Mouse (Mus musculus) spleen, postnatal 10 days (tissue): ENCODE measurements around the gene Enox2.

Source experiments
- DNase-seq, 2 experiments: peaks; one replicate each; pipeline ENCODE4 v3.0.0; 2021 to 2022; ENCODE audit warnings: low spot score in 2 of 2

Gene Enox2

DNA sequence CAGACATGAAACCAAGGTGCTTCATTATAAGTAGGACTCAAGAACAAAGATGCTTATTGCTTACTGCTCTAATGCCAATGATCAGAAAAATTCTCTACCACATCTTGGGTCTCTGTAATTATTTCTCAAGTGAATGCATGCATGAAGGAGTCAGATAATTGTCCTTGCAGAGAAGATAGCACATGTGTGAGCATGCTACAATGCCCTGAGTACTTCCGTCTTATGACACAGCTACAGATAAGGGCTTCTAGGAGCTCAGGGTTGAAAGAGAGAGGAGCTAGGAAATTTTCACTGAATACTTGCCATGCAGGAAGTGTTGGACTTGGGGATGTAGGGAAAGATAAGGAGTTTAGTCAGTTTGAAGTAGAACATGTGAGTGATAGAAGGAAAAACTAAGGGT lies 285.2 kb downstream of the Enox2 start:
- no peak for DNase-seq

DNA sequence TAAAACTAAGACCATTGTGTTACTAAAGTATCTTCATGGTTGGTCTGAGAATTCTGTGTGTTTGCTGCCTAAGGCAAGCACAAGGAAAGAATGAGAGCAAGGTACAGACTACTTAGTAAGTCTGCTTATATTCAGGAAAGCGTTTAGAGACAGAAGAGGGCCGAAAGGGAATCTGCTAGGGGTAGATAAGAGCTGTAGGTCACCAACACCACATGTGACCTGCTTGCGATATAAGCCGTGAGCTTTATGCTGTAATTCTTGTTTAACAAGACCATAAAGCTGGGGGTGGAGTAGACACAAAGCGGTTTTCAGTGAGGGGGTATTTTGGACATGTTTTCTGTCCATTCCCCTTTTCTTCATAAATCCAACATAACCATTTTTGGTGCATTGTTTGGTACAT lies 302.4 kb downstream of the Enox2 start:
- peak in 1 of 2 experiments; percentile 10 for DNase-seq

DNA sequence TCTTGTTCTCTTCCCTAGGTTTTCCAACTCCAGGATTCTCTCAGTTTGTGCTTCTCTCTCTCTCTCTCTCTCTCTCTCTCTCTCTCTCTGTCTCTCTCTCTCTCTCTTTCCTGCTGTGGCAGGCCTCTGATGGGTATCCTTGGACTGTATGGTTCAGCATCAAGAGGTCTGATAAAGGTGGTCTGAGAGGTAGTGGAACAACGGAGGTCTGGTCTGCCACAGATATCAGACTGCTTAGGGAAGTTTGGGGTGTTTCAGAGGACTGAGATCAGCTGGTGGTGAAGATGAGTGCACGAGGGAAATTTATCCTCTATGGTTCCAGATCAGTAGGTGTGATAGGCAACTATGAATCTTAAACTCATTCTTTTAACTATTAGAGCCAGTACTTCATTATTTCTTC lies 303.6 kb downstream of the Enox2 start:
- no peak for DNase-seq
